Mouse (Mus musculus) MEL (cell line): ENCODE measurements around the gene Lmbrd2. TPM values are rescaled to one million over a fixed set of nuclear protein-coding genes. Genes with fewer than 3 reads are reported as not detected.

Experiments used
- DNase-seq: peaks from one replicate; pipeline ENCODE4 v3.0.0; 2011; ENCODE audit warnings: low read depth, low spot score
- H3K27ac ChIP-seq: 2 replicates; pipeline ENCODE4 v1.5.1; 2012; ENCODE audit warnings: low read depth, mild to moderate bottlenecking, control low read depth, low read length, moderate library complexity; ENCODE audit not compliant: control insufficient read depth
- H3K27me3 ChIP-seq, 2 experiments: fragments of 150-350 bp in 1 of 2; sonication (generic) in 1 of 2; 2 replicates each; pipeline ENCODE4 v1.6.1; 2012; ENCODE audit warnings: low read length in 2 of 2, mild to moderate bottlenecking in 2 of 2, improper control_type of control experiment in 1 of 2, moderate library complexity in 1 of 2; ENCODE audit not compliant: insufficient read depth in 2 of 2, control insufficient read depth in 1 of 2
- H3K36me3 ChIP-seq, 2 experiments: 2 replicates each; pipeline ENCODE4 v1.6.1; 2012 to 2014; ENCODE audit warnings: low read length in 2 of 2, improper control_type of control experiment in 1 of 2, inconsistent platforms in 1 of 2, mild to moderate bottlenecking in 1 of 2; ENCODE audit not compliant: insufficient read depth in 2 of 2, control insufficient read depth in 1 of 2
- H3K4me1 ChIP-seq, 2 experiments: fragments of 150-350 bp in 1 of 2; sonication (generic) in 1 of 2; 2 replicates each; pipeline ENCODE4 v1.6.1; 2012; ENCODE audit warnings: low read length in 2 of 2, improper control_type of control experiment in 1 of 2, mild to moderate bottlenecking in 1 of 2; ENCODE audit not compliant: insufficient read depth in 2 of 2, control insufficient read depth in 1 of 2
- H3K4me3 ChIP-seq, 2 experiments: fragments of 150-350 bp in 1 of 2; sonication (generic) in 1 of 2; 2 replicates each; pipeline ENCODE4 v1.5.1; 2012; ENCODE audit warnings: low read depth in 2 of 2, low read length in 2 of 2, mild to moderate bottlenecking in 2 of 2, moderate library complexity in 2 of 2, control low read depth in 1 of 2, improper control_type of control experiment in 1 of 2; ENCODE audit not compliant: control insufficient read depth in 1 of 2, insufficient read depth in 1 of 2
- H3K79me2 ChIP-seq: 2 replicates; pipeline ENCODE4 v1.6.1; 2012; ENCODE audit warnings: mild to moderate bottlenecking, low read length, moderate library complexity; ENCODE audit not compliant: control insufficient read depth, poor library complexity, insufficient read depth
- H3K9ac ChIP-seq: 2 replicates; pipeline ENCODE4 v1.6.1; 2012; ENCODE audit warnings: low read depth, mild to moderate bottlenecking, control low read depth, low read length, moderate library complexity; ENCODE audit not compliant: control insufficient read depth, poor library complexity, severe bottlenecking
- H3K9me3 ChIP-seq: fragments of 150-350 bp; sonication (generic); replicated peaks from 2 replicates; pipeline ENCODE4 v1.6.1; 2012; ENCODE audit warnings: mild to moderate bottlenecking, low read length, improper control_type of control experiment, moderate library complexity; ENCODE audit not compliant: insufficient read depth
- BHLHE40 ChIP-seq: IDR thresholded peaks from 2 replicates; pipeline ENCODE4 v1.6.1; 2012; ENCODE audit warnings: low read depth, mild to moderate bottlenecking, inconsistent platforms, low read length, improper control_type of control experiment, borderline replicate concordance
- CHD2 ChIP-seq: IDR thresholded peaks from 2 replicates; pipeline ENCODE4 v1.6.1; 2011; ENCODE audit warnings: low read length, improper control_type of control experiment
- CTCF ChIP-seq, 3 experiments: IDR thresholded peaks in 2 of 3; conservative IDR thresholded peaks in 1 of 3; 2 replicates each; pipeline ENCODE4 v1.5.1; 2011 to 2012; ENCODE audit warnings: low read length in 3 of 3, low read depth in 2 of 3, mild to moderate bottlenecking in 2 of 3, improper control_type of control experiment in 1 of 3, inconsistent platforms in 1 of 3, mixed read lengths in 1 of 3, moderate library complexity in 1 of 3; ENCODE audit not compliant: control insufficient read depth in 1 of 3, insufficient read depth in 1 of 3, poor library complexity in 1 of 3, severe bottlenecking in 1 of 3
- E2F4 ChIP-seq: IDR thresholded peaks from 2 replicates; pipeline ENCODE4 v1.6.1; 2011; ENCODE audit warnings: low read depth, low read length, improper control_type of control experiment, borderline replicate concordance
- ELF1 ChIP-seq: IDR thresholded peaks from 2 replicates; pipeline ENCODE4 v1.6.1; 2014; ENCODE audit warnings: low read depth, mild to moderate bottlenecking, inconsistent platforms, low read length, improper control_type of control experiment, moderate library complexity
- EP300 ChIP-seq, 2 experiments: IDR thresholded peaks; 2 replicates each; pipeline ENCODE4 v1.6.1; 2011; ENCODE audit warnings: improper control_type of control experiment in 2 of 2, low read length in 2 of 2, low read depth in 1 of 2, mild to moderate bottlenecking in 1 of 2
- GABPA ChIP-seq: IDR thresholded peaks from 2 replicates; pipeline ENCODE4 v1.6.1; 2012; ENCODE audit warnings: low read depth, mild to moderate bottlenecking, inconsistent platforms, low read length, improper control_type of control experiment, moderate library complexity
- GATA1 ChIP-seq: IDR thresholded peaks from 2 replicates; pipeline ENCODE4 v1.6.1; 2011; ENCODE audit warnings: low read depth, low read length, improper control_type of control experiment
- KAT2A ChIP-seq: conservative IDR thresholded peaks from 2 replicates; pipeline ENCODE4 v1.6.1; 2012; ENCODE audit warnings: low read depth, low read length, improper control_type of control experiment, inconsistent platforms
- MAFK ChIP-seq: IDR thresholded peaks from 2 replicates; pipeline ENCODE4 v1.6.1; 2011; ENCODE audit warnings: low read depth, mild to moderate bottlenecking, low read length, improper control_type of control experiment, borderline replicate concordance
- MAZ ChIP-seq: IDR thresholded peaks from 2 replicates; pipeline ENCODE4 v1.6.1; 2012; ENCODE audit warnings: low read depth, mild to moderate bottlenecking, inconsistent platforms, low read length, improper control_type of control experiment
- MXI1 ChIP-seq: IDR thresholded peaks from 2 replicates; pipeline ENCODE4 v1.6.1; 2011; ENCODE audit warnings: mild to moderate bottlenecking, low read depth, low read length, improper control_type of control experiment
- MYC ChIP-seq: IDR thresholded peaks from 2 replicates; pipeline ENCODE4 v1.6.1; 2011; ENCODE audit warnings: low read depth, mild to moderate bottlenecking, low read length, improper control_type of control experiment, moderate library complexity
- NELFE ChIP-seq: IDR thresholded peaks from 2 replicates; pipeline ENCODE4 v1.6.1; 2011; ENCODE audit warnings: low read depth, low read length, improper control_type of control experiment
- NRF1 ChIP-seq: IDR thresholded peaks from 2 replicates; pipeline ENCODE4 v1.6.1; 2014; ENCODE audit warnings: low read depth, mild to moderate bottlenecking, inconsistent platforms, low read length, improper control_type of control experiment, moderate library complexity; ENCODE audit not compliant: poor library complexity, insufficient read depth, severe bottlenecking
- POLR2A ChIP-seq, 2 experiments: IDR thresholded peaks; 2 replicates each; pipeline ENCODE4 v1.6.1; 2011 to 2012; ENCODE audit warnings: low read length in 2 of 2, mild to moderate bottlenecking in 2 of 2, control low read depth in 1 of 2, improper control_type of control experiment in 1 of 2, low read depth in 1 of 2, moderate library complexity in 1 of 2; ENCODE audit not compliant: control insufficient read depth in 1 of 2, insufficient read depth in 1 of 2, poor library complexity in 1 of 2
- POLR2AphosphoS2 ChIP-seq: IDR thresholded peaks from 2 replicates; pipeline ENCODE4 v1.6.1; 2011; ENCODE audit warnings: low read length, improper control_type of control experiment
- RAD21 ChIP-seq: IDR thresholded peaks from 2 replicates; pipeline ENCODE4 v1.6.1; 2011; ENCODE audit warnings: mild to moderate bottlenecking, low read depth, low read length, improper control_type of control experiment
- SIN3A ChIP-seq: IDR thresholded peaks from 2 replicates; pipeline ENCODE4 v1.6.1; 2012; ENCODE audit warnings: low read length, improper control_type of control experiment, inconsistent platforms
- SMC3 ChIP-seq: IDR thresholded peaks from 2 replicates; pipeline ENCODE4 v1.6.1; 2011; ENCODE audit warnings: low read depth, low read length, improper control_type of control experiment
- TBP ChIP-seq: IDR thresholded peaks from 2 replicates; pipeline ENCODE4 v1.8.0; 2011; ENCODE audit warnings: low read depth, low read length, improper control_type of control experiment
- USF2 ChIP-seq, 2 experiments: IDR thresholded peaks; 2 replicates each; pipeline ENCODE4 v1.6.1; 2011 to 2012; ENCODE audit warnings: improper control_type of control experiment in 2 of 2, low read length in 2 of 2, borderline replicate concordance in 1 of 2, inconsistent platforms in 1 of 2, low read depth in 1 of 2, mild to moderate bottlenecking in 1 of 2; ENCODE audit not compliant: insufficient read depth in 1 of 2
- ZC3H11A ChIP-seq: IDR thresholded peaks from 2 replicates; pipeline ENCODE4 v1.6.1; 2012; ENCODE audit warnings: low read depth, mild to moderate bottlenecking, inconsistent platforms, low read length, improper control_type of control experiment
- ZKSCAN1 ChIP-seq: IDR thresholded peaks from 2 replicates; pipeline ENCODE4 v1.6.1; 2012; ENCODE audit warnings: low read depth, mild to moderate bottlenecking, inconsistent platforms, low read length, improper control_type of control experiment, moderate library complexity
- ZNF384 ChIP-seq: IDR thresholded peaks from 2 replicates; pipeline ENCODE4 v1.6.1; 2012; ENCODE audit warnings: low read depth, mild to moderate bottlenecking, inconsistent platforms, low read length, improper control_type of control experiment
- polyA plus RNA-seq, 2 experiments: library from polyadenylated mRNA; stranded (reverse) in 1 of 2; unstranded in 1 of 2; fragments of >175 nt in 1 of 2; fragments of >200 nt in 1 of 2; gene quantifications; 2 replicates each; pipeline versions ENCODE4 v1.2.1 to v1.2.4; 2012; ENCODE audit warnings: low replicate concordance in 2 of 2, low read depth in 1 of 2; ENCODE audit not compliant: insufficient read length in 2 of 2, insufficient read depth in 1 of 2, missing spikeins in 1 of 2
- total RNA-seq: library from RNA; depleted of rRNA; stranded (reverse); fragments of 300-350 nt; gene quantifications from 2 replicates; pipeline ENCODE4 v1.2.3, GENCODE M21; 2012

Lmbrd2 gene
- total and polyA plus RNA-seq, 3 experiments = 7.9 to 62.9 (median 8.2) TPM

- peak; percentile 77 for DNase-seq
- Histone ChIP-seq H3K27ac (no peak overlapping the region), H3K9ac (no peak overlapping the region), H3K9me3 (no peaks in the 10 kb centered on the region), H3K79me2 (0 out of 2 replicates have a peak, but pooled peaks cover 1% of the 10 kb centered on the region), H3K4me1 (peaks cover 2% of the 10 kb centered on the region in 2 experiments; a peak in 1 of 4 replicates), H3K36me3 (peaks cover 3 to 31% of the 10 kb centered on the region in 2 experiments; a peak in 3 of 4 replicates), H3K4me3 (no peak overlapping the region), H3K27me3 (no peaks in the 10 kb centered on the region)
- TF ChIP-seq BHLHE40 (0 out of 2 replicates have a peak, but pooled peaks have one; percentile 20), ZC3H11A (peak; percentile 75), RAD21 (peak; percentile 92), KAT2A (no peak), NELFE (no peak), SIN3A (peak; percentile 34; the same call in 1 of the 2 replicates), NRF1 (no peak), CTCF (IDR thresholded peaks at IDR 0.05 in 2 of 3, conservative IDR thresholded peaks at IDR 0.05 in 1 of 3; ENCODE audit: control insufficient read depth in 1 of 3, insufficient read depth in 1 of 3, low read depth in 2 of 3, low read length in 3 of 3, poor library complexity in 1 of 3, severe bottlenecking in 1 of 3) (peak; percentile 96 to 100 (median 97)), ELF1 (no peak), MYC (no peak), TBP (peak; percentile 62; the same call in 1 of the 2 replicates), POLR2A (IDR thresholded peaks at IDR 0.05; ENCODE audit: control insufficient read depth in 1 of 2, insufficient read depth in 1 of 2, low read depth in 1 of 2, low read length in 2 of 2, poor library complexity in 1 of 2) (no peak), GATA1 (0 out of 2 replicates have a peak, but pooled peaks have one; percentile 22), SMC3 (peak; percentile 84), POLR2AphosphoS2 (0 out of 2 replicates have a peak, but pooled peaks have one; percentile 36)
These were observed 20.3 kb upstream of the Lmbrd2 start for GRCm38 (mm10) chr15:9120081-9120480.

GRCm38 (mm10) chr15:9122989-9123388 lies 17.4 kb upstream of the Lmbrd2 start:
- peaks cover 2% of the 10 kb centered on the region in 2 experiments; a peak in 1 of 4 replicates for H3K4me1 ChIP-seq
- peaks cover 3 to 30% of the 10 kb centered on the region in 2 experiments; a peak in 3 of 4 replicates for H3K36me3 ChIP-seq
- no peak overlapping the region for H3K9ac ChIP-seq
- H3K79me2 ChIP-seq = 0 out of 2 replicates have a peak, but pooled peaks cover 1% of the 10 kb centered on the region
- TF ChIP-seq E2F4 = no peak
- TF ChIP-seq ZNF384 = no peak
- no peak for TF ChIP-seq MAFK
- TF ChIP-seq GATA1 = no peak
- no peak for TF ChIP-seq NRF1
- no peak for TF ChIP-seq CTCF (IDR thresholded peaks at IDR 0.05 in 2 of 3, conservative IDR thresholded peaks at IDR 0.05 in 1 of 3; ENCODE audit: control insufficient read depth in 1 of 3, insufficient read depth in 1 of 3, low read depth in 2 of 3, low read length in 3 of 3, poor library complexity in 1 of 3, severe bottlenecking in 1 of 3)
- no peak for TF ChIP-seq USF2 (IDR thresholded peaks at IDR 0.05; ENCODE audit: borderline replicate concordance in 1 of 2, insufficient read depth in 1 of 2, low read depth in 1 of 2, low read length in 2 of 2)
- no peak for TF ChIP-seq GABPA
- no peak for TF ChIP-seq ZKSCAN1
- TF ChIP-seq MXI1 = no peak
- TF ChIP-seq KAT2A = no peak
- no peak for TF ChIP-seq EP300 (IDR thresholded peaks at IDR 0.05; ENCODE audit: low read depth in 1 of 2, low read length in 2 of 2)
- no peak for TF ChIP-seq MAZ
- no peak for TF ChIP-seq SMC3
- TF ChIP-seq CHD2 = no peak
- H3K9me3 ChIP-seq = no peaks in the 10 kb centered on the region
- H3K4me3 ChIP-seq = no peak overlapping the region
- no peak overlapping the region for H3K27ac ChIP-seq
- H3K27me3 ChIP-seq = no peaks in the 10 kb centered on the region
- DNase-seq = peak; percentile 45
